Mouse (Mus musculus) left cerebral cortex, postnatal 36 days (tissue): ENCODE data around the gene Qdpr. TPM values are rescaled to one million over a fixed set of nuclear protein-coding genes. Genes with fewer than 3 reads are reported as not detected.
"Not testable (repeated sequence)": the region's sequence is repeated elsewhere in the genome, so short reads cannot be mapped to it uniquely, and the experiment has no call there.

ENCODE experiments used
- DNase-seq, 2 experiments: peaks; one replicate each; pipeline ENCODE4 v3.0.0; 2021 to 2022; ENCODE audit warnings: low spot score in 2 of 2, mixed read lengths in 1 of 2
- intact Hi-C: fragments of 180-260 bp; cut with DNase I; formaldehyde crosslinking; loops from one replicate; pipeline ENCODE4 v1.15.1; 2025
- total RNA-seq, 2 experiments: library from RNA; stranded (reverse); gene quantifications; 2 replicates each; pipeline ENCODE4 v1.2.3; 2021

Qdpr gene
- total RNA-seq, 2 experiments from 2014 or later: 111 to 158 TPM

DNA sequence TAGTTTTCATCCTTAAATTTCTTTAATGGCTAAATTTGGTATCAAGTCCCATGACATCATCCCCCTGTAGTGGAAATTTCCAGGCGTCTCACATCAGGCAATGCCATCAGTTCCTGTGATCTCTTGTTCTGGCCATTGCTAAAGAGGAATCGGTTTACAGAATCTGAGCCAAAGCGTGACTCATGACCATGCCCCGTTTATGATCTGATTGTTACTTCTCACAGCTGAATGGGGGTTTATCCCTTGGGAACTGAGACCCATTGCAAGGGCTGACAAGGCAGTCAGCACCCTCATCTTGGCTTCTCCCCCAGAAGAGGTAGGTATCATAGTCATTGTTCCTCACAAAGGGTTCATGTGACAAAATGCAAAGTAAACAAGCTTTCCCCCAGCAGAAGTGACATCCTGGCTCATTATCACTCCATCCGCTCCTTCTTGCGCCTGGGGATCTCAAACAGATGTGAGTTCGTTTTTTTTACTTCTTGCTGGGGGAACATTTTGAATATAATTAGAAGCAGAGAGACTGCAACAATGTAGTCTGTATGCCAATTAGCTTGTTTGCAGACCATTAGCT, 22.9 kb upstream of the Qdpr start:
- no peak for DNase-seq
- intact Hi-C loops: loop anchor here (5.0 kb wide), 1 partner anchor 59 kb away; no protein-coding TSS in a partner anchor

DNA sequence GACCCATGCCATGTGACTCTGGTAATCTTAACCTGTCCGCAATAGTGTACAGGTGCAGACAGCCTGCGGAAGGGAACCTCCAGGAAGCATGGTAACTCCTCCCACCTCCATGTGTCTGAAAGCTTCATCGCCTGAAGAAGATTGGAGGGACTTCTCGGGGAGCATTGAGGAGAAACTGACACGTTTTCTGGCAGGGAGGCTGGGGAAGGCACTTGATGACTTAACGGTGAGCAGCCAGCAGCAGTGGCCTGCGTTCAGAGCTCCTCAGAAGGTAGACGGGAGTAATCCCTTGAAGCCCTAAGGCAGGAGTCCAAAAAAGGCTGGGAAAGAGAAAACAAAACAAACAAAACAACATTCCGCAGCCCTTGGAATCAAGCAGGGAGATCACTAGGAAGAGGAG, 4.4 kb upstream of the Qdpr start:
- intact Hi-C loops: no loop called here
- DNase-seq: no peak

GRCm38 (mm10) chr5:45453451-45453850, 3.4 kb upstream of the Qdpr start, which contains the start of gene Clrn2:
Gene Clrn2, plus strand, starts transcription at chr5:45453751.
- intact Hi-C loops: no loop called here
- DNase-seq: no peak

DNA sequence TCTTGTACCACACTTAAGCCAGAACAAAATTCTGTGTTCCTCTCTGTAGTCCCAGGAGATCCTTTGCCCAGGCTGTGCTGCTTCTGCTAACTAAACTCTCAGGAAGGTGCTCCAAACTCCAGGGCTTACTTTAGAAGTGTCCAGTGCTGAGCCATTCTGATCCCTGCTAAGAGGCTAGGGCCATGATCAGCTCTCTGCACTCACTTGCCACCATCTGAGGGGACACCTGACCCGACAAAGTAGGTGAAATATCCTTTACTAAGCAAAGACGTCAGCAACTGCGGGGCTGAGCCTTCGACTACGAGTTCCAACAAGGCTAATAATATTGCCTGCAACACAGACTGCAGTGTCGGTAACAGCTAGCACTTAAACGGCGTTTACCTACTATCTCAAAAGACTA, 830 bp downstream of the Qdpr start:
- intact Hi-C loops: no loop called here
- DNase-seq: no peak

- intact Hi-C loops: no loop called here
- DNase-seq: no peak
Observed at GRCm38 (mm10) chr5:45448676-45449075, 1.4 kb downstream of the Qdpr start.

GRCm38 (mm10) chr5:45444130-45444832, 5.8 kb downstream of the Qdpr start:
- no peak for DNase-seq
- intact Hi-C loops: no loop called here

GRCm38 (mm10) chr5:45441745-45442144, 8.3 kb downstream of the Qdpr start:
- intact Hi-C loops: no loop called here
- no peak for DNase-seq

DNA sequence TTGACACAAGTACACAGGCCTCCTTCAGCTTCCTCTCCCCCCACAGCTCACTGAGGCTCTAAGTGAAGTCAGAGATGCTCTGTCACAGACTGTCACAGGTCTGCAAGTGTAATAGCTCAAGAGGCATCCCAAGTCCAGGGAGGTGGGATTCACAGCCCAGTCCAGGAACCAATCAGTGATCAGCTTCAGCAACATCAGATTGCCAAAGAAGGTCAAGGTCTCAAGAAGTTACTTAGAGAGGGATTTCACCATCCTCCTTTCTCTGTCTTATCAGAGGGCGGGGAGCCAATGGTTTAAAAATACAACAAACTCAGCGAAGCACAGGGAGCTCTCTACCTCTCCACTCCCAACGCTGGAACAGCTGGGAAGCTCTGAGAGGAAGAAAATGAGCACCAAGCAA, 8.9 kb downstream of the Qdpr start:
- no peak for DNase-seq
- intact Hi-C loops: no loop called here

- no peak for DNase-seq
- intact Hi-C loops: no loop called here
Observed at GRCm38 (mm10) chr5:45438301-45438700, 11.7 kb downstream of the Qdpr start.

- intact Hi-C loops: no loop called here
- no peak for DNase-seq
Observed at GRCm38 (mm10) chr5:45437826-45438225, 12.2 kb downstream of the Qdpr start.

DNA sequence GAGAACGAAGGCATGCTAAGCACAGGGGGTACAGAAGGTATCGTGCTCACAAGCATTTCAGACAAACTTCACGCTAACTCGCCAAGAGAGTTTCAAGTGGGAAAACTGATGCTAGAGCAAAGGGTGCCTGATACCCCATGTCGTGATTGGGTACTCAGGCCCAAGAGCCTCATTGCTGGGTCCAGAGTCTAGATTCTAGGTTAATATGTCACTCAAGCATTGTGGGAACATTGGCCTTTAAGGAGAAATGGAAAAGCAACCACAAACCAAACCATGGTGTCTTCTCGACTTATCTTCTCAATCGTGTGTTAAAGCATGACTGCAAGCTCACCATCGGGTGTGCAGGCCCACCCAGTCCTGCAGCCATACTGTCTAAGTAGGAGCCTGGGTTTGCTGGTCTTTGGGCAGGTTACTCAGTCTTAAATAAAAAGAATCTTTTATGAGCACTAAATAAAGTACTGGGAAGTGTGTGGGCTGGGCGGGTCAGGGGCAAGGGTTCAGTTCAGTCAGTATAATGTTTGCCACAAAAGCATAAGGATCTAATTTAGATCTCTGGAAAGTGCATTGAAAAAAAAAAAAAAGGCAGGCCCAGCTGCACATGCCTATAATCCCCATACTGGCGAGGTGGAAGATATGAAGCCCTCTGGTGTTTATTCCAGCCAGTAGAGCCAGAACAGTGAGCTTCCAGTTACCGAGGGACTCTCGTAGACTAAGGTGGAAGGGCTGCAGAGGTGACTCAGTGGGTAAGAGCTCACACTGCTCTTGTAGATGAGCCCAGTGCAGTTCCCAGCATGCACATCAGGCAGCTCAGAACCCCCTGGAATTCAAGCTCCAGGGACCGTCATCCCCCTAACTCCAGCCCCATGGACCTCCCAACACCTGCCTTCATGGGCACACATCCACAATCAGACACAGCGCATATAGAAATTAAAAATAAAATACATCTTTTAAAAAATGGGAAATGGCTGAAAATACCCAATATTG, 13.8 kb downstream of the Qdpr start:
- intact Hi-C loops: no loop called here

DNA sequence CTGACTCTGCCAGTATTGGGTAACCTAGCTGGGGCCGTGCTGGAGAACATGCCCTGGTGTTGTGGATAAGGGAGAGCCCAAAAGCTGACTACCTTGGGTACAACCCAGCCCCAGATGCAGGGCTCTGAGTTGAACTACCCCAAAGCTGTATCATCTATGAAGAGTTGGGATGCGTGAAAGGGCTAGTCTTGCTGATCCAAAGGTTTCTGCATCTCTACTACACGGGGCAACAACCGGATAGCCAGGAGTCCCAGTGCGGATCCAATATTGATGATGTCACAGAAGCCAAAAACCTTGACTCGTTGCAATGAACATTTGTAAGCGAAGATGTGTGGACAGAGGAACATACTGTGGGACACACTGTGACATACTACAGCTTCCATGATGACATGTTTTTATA, 22.1 kb downstream of the Qdpr start:
- intact Hi-C loops: no loop called here
- DNase-seq: no peak

More for the DNA sequence above, 13.8 kb downstream of the Qdpr start:
- DNase-seq: no peak

- no peak for DNase-seq
- intact Hi-C loops: no loop called here
Observed at GRCm38 (mm10) chr5:45426416-45427034, 23.5 kb downstream of the Qdpr start.

DNA sequence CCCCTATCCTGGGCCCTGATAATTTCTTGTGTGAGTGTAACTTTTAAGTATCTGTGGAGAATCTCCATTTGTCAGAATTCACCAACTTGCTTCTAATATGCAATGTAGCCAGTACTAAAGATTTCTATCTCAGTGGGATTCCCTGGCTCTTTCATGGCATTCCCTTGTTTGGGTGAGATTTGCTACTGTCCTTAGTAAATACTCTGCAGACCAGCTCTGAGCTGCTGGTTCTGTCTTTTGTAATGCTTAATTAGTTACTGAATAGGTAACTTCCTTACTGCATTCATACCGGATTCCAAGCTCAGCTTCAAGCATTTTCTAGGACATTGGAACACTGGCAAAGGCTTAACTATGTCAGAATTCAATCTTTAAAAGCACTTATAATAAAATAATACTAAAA, 24.3 kb downstream of the Qdpr start:
- intact Hi-C loops, DNase-seq: not testable (repeated sequence)

DNA sequence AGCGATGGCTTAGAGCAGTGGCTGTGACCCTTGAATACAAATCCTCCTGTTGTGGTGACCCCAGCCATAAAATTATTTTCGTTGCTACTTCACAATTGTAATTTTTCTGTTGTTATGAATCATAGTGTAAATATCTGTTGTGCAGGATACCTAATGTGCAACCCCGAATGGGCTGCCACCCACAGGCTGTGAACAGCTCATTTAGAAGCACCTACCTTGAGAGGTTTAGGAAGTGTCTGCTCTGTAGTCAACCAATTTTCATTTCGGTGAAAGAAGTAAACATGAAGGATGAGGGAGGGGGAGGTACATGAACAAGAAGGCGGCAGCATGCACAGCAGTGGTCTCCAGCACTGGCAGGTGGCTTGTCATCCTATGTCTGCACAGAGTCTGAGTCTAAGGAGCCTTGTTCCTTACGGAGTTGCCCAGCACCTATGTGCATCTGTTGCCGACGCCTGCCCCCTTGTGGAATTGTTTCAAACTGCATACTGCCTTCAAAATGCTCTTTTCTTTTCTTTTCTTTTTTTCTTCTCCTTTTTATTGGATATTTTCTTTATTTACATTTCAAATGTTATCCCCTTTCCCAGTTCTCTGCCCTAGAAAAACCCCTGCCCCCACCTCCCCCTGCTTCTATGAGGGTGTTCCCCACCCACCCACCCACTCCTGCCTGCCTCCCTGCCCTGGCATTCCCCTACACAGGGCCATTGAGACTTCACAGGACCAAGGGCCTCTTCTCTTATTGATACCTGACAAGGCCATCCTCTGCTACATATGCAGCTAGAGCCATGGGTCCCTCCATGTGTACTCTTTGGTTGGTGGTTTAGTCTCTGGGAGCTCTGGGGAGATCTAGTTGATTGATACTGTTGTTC, 25.8 kb downstream of the Qdpr start:
- DNase-seq: peak; percentile 44 to 62

GRCm38 (mm10) chr5:45421881-45422844, 27.9 kb downstream of the Qdpr start:
- no peak for DNase-seq
- intact Hi-C loops: no loop called here

More for the DNA sequence above, 25.8 kb downstream of the Qdpr start:
- intact Hi-C loops: no loop called here

DNA sequence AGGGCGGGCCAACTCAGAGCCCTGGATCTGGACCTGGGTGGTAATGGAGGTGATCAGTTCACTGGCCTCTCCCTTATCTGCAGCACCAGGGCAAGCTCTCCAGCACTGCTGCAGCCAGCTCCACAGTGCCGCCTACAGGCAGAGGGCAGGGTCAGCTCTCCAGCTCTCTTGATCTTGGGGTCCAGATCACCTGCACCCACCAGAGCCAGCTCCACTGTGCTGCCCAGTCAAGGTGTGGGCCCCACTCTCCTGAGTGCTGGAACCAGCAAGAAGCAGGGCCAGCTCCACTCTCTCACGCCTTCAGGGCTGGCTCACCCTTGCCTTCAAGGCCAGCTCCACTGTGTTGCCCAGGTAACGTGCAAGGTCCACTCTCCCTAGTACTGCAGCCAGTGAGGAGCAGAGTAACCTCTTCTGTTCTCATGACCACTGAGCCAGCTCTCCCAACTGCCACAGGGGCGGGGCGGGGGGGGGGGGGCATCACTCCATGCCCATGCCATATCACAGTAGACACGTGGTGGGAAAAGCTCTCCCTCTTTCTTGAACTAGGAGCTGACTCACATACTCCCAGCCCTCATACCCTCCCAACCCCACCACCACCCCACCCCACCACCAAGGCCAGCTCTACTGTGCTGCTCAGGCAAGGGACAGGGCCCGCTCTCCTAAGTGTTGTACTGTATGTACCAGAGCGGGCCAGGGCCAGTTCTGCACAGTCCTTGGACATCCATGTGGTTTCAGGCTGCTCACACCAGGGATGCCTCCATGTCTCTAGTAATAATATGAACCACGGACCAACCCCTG, 30.0 kb downstream of the Qdpr start:
- intact Hi-C loops: no loop called here
- DNase-seq: no peak
